Mouse (Mus musculus) forebrain, embryonic 16.5 days (tissue): ENCODE measurements around the gene Rmi1. TPM values are rescaled to one million over a fixed set of nuclear protein-coding genes. Genes with fewer than 3 reads are reported as not detected.
"Not testable (repeated sequence)": the region's sequence is repeated elsewhere in the genome, so short reads cannot be mapped to it uniquely, and the experiment has no call there.

Experiments used
- ATAC-seq: fragments of 200-750 bp; cut with Nextera tagmentation; 2 replicates; pipeline ENCODE4 v1.8.0; 2017; ENCODE audit warnings: mild to moderate bottlenecking, moderate library complexity
- H3K27ac ChIP-seq: fragments of 300-500 bp; sonication (generic); 2 replicates; pipeline ENCODE4 v1.5.1; 2014; ENCODE audit warnings: low read length, control low read depth
- H3K27me3 ChIP-seq: fragments of 300-500 bp; sonication (generic); replicated peaks from 2 replicates; pipeline ENCODE4 v1.6.1; 2014; ENCODE audit warnings: low read length; ENCODE audit not compliant: control insufficient read depth, insufficient read depth
- H3K36me3 ChIP-seq: fragments of 300-500 bp; sonication (generic); 2 replicates; pipeline ENCODE4 v1.6.1; 2014; ENCODE audit not compliant: control insufficient read depth, insufficient read depth
- H3K4me1 ChIP-seq: fragments of 300-500 bp; sonication (generic); replicated peaks from 2 replicates; pipeline ENCODE4 v1.6.1; 2014; ENCODE audit warnings: low read length; ENCODE audit not compliant: control insufficient read depth, insufficient read depth
- H3K4me2 ChIP-seq: fragments of 300-500 bp; sonication (generic); 2 replicates; pipeline ENCODE4 v1.6.1; 2014; ENCODE audit warnings: mild to moderate bottlenecking, low read length, control low read depth
- H3K4me3 ChIP-seq: fragments of 300-500 bp; sonication (generic); replicated peaks from 2 replicates; pipeline ENCODE4 v1.5.1; 2014; ENCODE audit warnings: mild to moderate bottlenecking, low read length, control low read depth
- H3K9ac ChIP-seq: fragments of 300-500 bp; sonication (generic); replicated peaks from 2 replicates; pipeline ENCODE4 v1.6.1; 2014; ENCODE audit warnings: low read depth, low read length, control low read depth
- H3K9me3 ChIP-seq: fragments of 300-500 bp; sonication (generic); 2 replicates; pipeline ENCODE4 v1.6.1; 2016; ENCODE audit warnings: low read length; ENCODE audit not compliant: control insufficient read depth
- WGBS: fragments of 180-500 bp; shearing (Covaris S2); extraction: QIAGEN DNeasy Blood & Tissue Kit; methylation state at CpG from one replicate; pipeline ENCODE4 v1.1.7; 2014; 5-methylcytosine and 5-hydroxymethylcytosine counted together
- polyA plus RNA-seq: library from polyadenylated mRNA; unstranded; fragments of >200 nt; fragmentation: Nextera tagmentation; extraction: Ambion mirVana; gene quantifications from 2 replicates; pipeline ENCODE4 v1.2.1, GENCODE M21; 2015

The Rmi1 gene
- polyA plus RNA-seq, 1 experiment from 2014 or later = 24.2 TPM

DNA sequence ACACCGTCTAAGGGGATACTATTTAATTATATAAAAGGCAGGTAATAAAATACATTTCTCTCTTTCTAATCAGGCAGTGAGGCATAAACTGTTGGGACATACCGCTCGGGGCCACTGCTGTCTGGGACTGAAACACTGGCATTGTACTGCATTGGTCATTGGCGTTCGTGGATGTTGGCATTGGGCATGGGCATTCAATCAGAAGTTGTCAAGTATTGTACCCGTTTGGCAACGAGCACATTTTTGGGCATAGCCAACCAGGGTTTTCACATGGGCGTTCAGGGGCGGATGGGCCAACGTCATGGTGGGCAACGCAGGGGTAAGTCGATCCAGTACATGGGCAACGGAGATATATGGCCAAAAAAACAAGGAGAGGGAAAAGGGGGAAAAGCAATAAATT, 4.4 kb upstream of the Rmi1 start:
- H3K4me2 ChIP-seq = no peak overlapping the region
- no peak for ATAC-seq
- H3K27ac ChIP-seq = no peak overlapping the region
- peaks cover 7% of the 10 kb centered on the region for H3K4me1 ChIP-seq
- peaks cover 34% of the 10 kb centered on the region for H3K36me3 ChIP-seq
- WGBS = 64% methylated on average over 13 of the region's 13 CpGs
- no peak overlapping the region for H3K9ac ChIP-seq
- no peaks in the 10 kb centered on the region for H3K9me3 ChIP-seq
- no peak overlapping the region for H3K4me3 ChIP-seq
- no peaks in the 10 kb centered on the region for H3K27me3 ChIP-seq

DNA sequence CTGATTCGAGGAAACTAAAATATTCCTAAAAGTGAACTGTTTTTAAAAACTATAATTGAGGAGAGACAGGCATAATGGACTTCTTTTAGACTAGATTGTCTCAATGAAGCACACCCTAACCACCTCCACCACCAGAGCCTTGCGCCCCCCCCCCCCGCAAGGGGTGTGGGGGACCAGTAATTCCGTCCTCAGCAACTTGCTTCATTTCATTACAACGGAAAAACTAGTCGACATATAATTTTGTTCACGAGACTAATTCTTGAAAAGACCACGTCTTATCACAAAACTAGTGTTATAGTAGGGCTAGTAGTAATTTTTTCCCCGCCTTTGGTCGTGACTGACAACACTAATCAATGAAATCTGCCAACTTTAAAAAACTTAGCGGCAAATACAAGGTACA, 1.5 kb upstream of the Rmi1 start:
- Histone ChIP-seq H3K4me3 (peak overlapping the region; percentile 65), H3K4me2 (peak overlapping the region; percentile 95), H3K27ac (no peak overlapping the region; the same call in 1 of the 2 replicates), H3K36me3 (peaks cover 18% of the 10 kb centered on the region), H3K4me1 (peaks cover 7% of the 10 kb centered on the region), H3K9ac (peak overlapping the region; percentile 100), H3K27me3 (no peaks in the 10 kb centered on the region), H3K9me3 (no peaks in the 10 kb centered on the region)
- under 1% methylated on average over 11 of the region's 11 CpGs for WGBS
- no peak for ATAC-seq

DNA sequence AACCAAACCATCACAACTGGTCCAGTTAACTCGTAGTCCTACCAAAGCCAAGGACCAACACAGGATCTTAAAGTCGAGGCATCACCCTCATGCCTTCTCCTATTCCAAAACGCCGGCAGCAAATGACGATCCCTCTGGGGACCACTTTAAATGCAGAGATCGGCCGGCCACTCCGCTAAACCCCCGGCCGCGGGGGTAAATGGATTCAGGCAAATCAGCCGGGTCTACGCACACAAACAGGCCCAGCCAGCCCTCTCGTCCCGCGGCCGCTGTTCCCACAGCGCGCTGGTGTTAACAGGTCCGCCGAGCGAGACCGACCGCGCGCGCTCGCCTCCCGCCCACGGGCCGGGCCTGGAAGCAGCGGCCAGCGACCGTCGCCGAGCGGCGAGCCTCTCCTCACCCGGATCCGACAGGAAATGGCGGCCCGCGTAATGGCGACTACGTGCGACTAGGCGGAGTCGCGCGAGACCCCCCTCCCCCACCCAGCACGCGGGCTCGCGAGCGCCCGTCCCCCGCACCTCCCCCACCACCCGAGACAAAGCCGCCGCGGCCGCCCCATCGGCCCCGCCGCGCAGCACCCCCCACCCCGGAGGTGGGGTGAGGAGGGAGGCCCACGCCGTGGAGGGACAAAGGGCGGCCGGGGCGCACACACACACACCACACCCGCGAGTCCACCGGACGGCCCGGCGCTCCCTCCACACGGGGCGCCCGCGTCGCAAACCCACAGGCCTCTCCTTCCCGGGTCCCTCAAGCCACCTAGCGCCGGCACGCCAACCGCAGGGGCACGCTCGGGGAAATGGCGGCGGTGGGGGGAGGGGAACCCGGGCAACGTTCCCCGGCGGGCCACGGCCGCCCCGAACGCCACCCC, 679 bp upstream of the Rmi1 start:
- peaks cover 12% of the 10 kb centered on the region for H3K36me3 ChIP-seq
- peak overlapping the region; percentile 100 for H3K9ac ChIP-seq
- H3K9me3 ChIP-seq = no peaks in the 10 kb centered on the region
- H3K4me2 ChIP-seq = peak overlapping the region; percentile 95
- WGBS = under 1% methylated on average over 83 of the region's 100 CpGs
- peak; percentile 30 for ATAC-seq
- H3K27ac ChIP-seq = peak overlapping the region; percentile 99
- peak overlapping the region; percentile 65 for H3K4me3 ChIP-seq
- H3K4me1 ChIP-seq = peaks cover 7% of the 10 kb centered on the region
- H3K27me3 ChIP-seq = no peaks in the 10 kb centered on the region

DNA sequence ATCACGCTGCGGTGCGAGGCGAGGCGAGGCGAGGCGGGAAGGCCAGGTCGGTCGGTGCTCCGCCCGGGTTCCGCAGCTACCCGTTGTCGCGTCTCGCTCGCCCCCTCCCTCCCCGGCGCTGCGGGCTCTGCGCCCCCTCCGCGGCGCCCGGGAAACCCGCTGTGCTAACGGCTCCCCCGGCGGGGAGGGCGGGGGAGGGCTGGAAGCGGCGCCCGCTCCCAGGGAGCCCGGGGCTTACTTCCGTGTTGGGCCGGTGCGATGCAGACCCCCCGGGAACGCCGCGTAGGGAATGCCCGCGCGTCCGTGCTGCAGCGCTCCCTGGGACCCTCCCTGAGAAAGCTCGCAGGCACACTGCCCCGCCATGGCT, 679 bp downstream of the Rmi1 start:
- no peaks in the 10 kb centered on the region for H3K9me3 ChIP-seq
- WGBS = under 1% methylated on average over 36 of the region's 48 CpGs
- H3K4me3 ChIP-seq = peak overlapping the region; percentile 65
- H3K27ac ChIP-seq = peak overlapping the region; percentile 99
- H3K36me3 ChIP-seq = peaks cover 4% of the 10 kb centered on the region
- H3K4me1 ChIP-seq = peaks cover 7% of the 10 kb centered on the region
- peak; percentile 63 for ATAC-seq
- H3K27me3 ChIP-seq = no peaks in the 10 kb centered on the region
- peak overlapping the region; percentile 76 for H3K9ac ChIP-seq
- H3K4me2 ChIP-seq = peak overlapping the region; percentile 50

DNA sequence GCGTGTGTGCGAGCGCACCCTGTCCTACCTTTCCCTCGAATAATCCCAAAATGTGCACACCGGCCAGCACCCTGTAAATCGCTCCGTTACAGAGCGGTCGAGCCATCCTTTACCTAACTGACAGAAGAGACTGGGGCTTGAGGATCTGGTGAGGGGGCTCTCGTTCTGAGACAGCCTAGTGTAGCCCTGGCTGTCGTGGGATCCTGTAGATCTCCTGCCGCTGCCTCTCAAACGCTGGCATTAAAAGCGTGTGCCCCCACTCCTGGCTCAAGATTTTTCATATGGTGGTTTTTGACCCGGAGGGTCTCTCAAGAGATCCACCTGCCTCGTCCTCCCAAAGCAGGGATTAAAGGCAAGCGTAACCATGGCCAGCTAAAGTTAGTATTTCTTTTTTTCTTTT, 1.2 kb downstream of the Rmi1 start, which contains the start of gene Hnrnpk:
TSS of gene Hnrnpk (minus strand) at position 101 of the 400 bp plus-strand sequence.
- not testable (repeated sequence) for H3K9me3 ChIP-seq, H3K4me1 ChIP-seq, ATAC-seq, H3K36me3 ChIP-seq, H3K27me3 ChIP-seq
- 8% methylated on average over 17 of the region's 17 CpGs for WGBS
- Histone ChIP-seq H3K9ac (peak within 1 kb of the TSS; percentile 100), H3K27ac (peak within 1 kb of the TSS; percentile 99), H3K4me3 (peak within 1 kb of the TSS; percentile 65), H3K4me2 (peak within 1 kb of the TSS; percentile 50)

DNA sequence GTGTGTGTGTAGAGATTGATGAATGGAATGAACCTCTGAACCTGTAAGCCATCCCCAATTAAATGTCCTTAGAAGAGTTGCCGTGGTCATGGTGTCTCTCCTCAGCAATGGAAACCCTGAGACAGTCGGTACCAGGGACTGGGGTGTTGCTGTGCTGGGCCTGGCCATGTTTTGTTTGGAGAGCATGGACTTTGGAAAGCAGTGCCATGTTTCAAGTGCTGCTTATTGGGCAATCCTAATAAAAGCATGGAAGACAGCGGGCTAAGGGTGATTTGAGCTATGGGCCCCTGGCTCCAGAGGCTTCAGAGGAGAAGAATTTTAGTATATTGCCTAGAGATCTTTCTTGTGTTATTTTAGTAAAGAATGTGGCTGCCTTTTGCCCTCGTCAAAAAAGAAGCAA, 9.0 kb downstream of the Rmi1 start:
- Histone ChIP-seq H3K4me2 (no peak overlapping the region), H3K9me3 (no peaks in the 10 kb centered on the region), H3K27ac (no peak overlapping the region), H3K9ac (no peak overlapping the region), H3K27me3 (no peaks in the 10 kb centered on the region), H3K36me3 (0 out of 2 replicates have a peak, but pooled peaks cover 3% of the 10 kb centered on the region), H3K4me1 (no peaks in the 10 kb centered on the region; the same call in 1 of the 2 replicates), H3K4me3 (no peak overlapping the region)
- no peak for ATAC-seq
- 96% methylated on average over 4 of the region's 4 CpGs for WGBS

DNA sequence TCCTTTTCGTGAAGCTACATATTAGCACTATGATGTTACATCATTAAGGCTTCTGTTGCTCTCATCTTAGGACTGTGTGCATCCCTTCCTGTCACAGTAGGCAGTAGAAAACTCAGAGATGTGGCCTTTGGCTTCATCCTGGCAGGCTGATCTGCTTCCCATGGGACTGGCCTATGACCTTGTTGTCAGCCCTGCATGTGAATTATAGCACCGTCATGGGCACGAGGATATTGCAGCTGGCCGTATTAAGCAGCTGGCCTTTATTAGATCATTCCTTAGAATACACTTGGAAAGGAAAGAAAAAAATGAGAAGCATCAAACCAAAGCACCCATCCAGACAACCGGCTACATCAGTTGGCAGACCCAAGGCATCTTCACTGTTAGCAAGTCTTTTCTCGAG, 13.3 kb downstream of the Rmi1 start:
- no peak overlapping the region for H3K4me2 ChIP-seq
- H3K4me1 ChIP-seq = no peaks in the 10 kb centered on the region; the same call in 1 of the 2 replicates
- no peak overlapping the region for H3K9ac ChIP-seq
- H3K9me3 ChIP-seq = no peaks in the 10 kb centered on the region
- no peak for ATAC-seq
- H3K27me3 ChIP-seq = no peaks in the 10 kb centered on the region
- WGBS = 88% methylated on average over 6 of the region's 6 CpGs
- 0 out of 2 replicates have a peak, but pooled peaks cover under 1% of the 10 kb centered on the region for H3K36me3 ChIP-seq
- no peak overlapping the region for H3K4me3 ChIP-seq
- H3K27ac ChIP-seq = no peak overlapping the region

DNA sequence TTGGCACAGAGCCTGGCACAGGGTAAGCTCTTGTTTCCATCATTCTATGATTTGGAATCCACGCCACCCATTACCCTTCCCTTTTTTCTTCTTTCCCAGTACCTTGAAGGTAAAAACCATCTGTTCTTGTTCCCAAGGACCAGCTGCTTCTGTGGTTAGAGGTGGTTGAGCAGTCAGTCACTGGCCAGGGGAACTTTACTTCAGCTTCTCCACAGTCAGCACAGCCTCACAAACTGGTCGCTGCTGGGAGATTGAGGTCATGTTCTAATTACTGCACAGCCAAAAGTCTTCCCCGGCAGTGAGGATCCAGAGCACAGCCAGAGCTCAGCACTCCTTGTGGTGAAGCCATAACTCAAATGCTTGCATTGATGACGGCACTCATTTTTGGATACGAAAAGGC, 13.8 kb downstream of the Rmi1 start:
- no peak overlapping the region for H3K9ac ChIP-seq
- 79% methylated on average over 5 of the region's 5 CpGs for WGBS
- no peak for ATAC-seq
- no peaks in the 10 kb centered on the region for H3K9me3 ChIP-seq
- H3K36me3 ChIP-seq = no peaks in the 10 kb centered on the region
- no peak overlapping the region for H3K4me2 ChIP-seq
- no peaks in the 10 kb centered on the region for H3K27me3 ChIP-seq
- H3K27ac ChIP-seq = no peak overlapping the region
- H3K4me3 ChIP-seq = no peak overlapping the region
- H3K4me1 ChIP-seq = no peaks in the 10 kb centered on the region; the same call in 1 of the 2 replicates

DNA sequence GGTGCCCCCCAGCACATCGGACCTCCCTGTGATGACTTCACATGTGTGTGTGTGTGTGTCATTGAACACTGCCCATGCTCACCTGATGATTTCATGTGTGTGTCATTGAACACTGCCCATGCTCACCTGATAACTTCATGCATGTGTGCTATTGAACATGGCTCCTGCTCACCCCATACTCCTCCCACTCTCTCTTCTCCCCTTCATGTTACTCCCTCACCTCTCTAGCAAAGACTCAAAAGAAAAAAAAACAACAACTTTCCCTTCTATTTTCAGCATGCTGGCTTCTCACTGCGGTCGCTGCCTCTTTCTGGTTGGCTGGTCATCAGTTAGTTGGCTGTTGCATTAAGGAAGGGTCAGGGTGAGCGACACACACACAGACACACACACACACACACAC, 16.6 kb downstream of the Rmi1 start:
- Histone ChIP-seq H3K9me3 (no peaks in the 10 kb centered on the region), H3K4me3 (no peak overlapping the region), H3K4me2 (no peak overlapping the region), H3K4me1 (no peaks in the 10 kb centered on the region; the same call in 1 of the 2 replicates), H3K9ac (no peak overlapping the region), H3K27me3 (no peaks in the 10 kb centered on the region), H3K36me3 (no peaks in the 10 kb centered on the region), H3K27ac (no peak overlapping the region)
- WGBS = 82% methylated on average over 4 of the region's 4 CpGs
- ATAC-seq = no peak
